ENCODE assay signal across 13 mouse cellular contexts in genomic region chr11:57324099-57324498, GRCm38 (mm10).
"Had no signal": no experiment of that assay in that cellular context is flagged by ENCODE, and none has a peak within 500 bp of the region (broad histone marks: within the 10 kb centered on the region; RNA-seq: fewer than 3 reads in every experiment).

No protein-coding gene starts in this region.

- H3K4me3 ChIP-seq: limb, embryonic 10.5 days; liver, embryonic 15.5 days; midbrain, embryonic 13.5 days; neural tube, embryonic 15.5 days had no signal

- H3K27me3 ChIP-seq: liver, embryonic 15.5 days; midbrain, embryonic 13.5 days; neural tube, embryonic 15.5 days had no signal

- H3K9ac ChIP-seq: liver, embryonic 15.5 days; midbrain, embryonic 13.5 days; neural tube, embryonic 15.5 days had no signal

- H3K27ac ChIP-seq: kidney, postnatal 0 days; limb, embryonic 10.5 days; liver, embryonic 15.5 days; midbrain, embryonic 13.5 days; neural tube, embryonic 15.5 days had no signal

- H3K4me1 ChIP-seq: limb, embryonic 10.5 days; liver, embryonic 15.5 days; midbrain, embryonic 13.5 days; neural tube, embryonic 15.5 days had no signal

- H3K36me3 ChIP-seq: limb, embryonic 10.5 days; liver, embryonic 15.5 days; midbrain, embryonic 13.5 days had no signal

- DNase-seq: kidney, adult 8-10 months; kidney, postnatal 36 days; lung, adult 2 months; lung, postnatal 36 days; right cerebral cortex, postnatal 25 days; spleen, adult 18-20 months; thymus, adult 2 months; thymus, postnatal 25 days had no signal
